Mouse (Mus musculus): ENCODE measurements at regions not wholly inside any gene's neighbourhood (a gene's known extent, or its start where the extent isn't known, plus 50 kb on each side); places are given as distances from the start of the nearest gene placed in this dataset.

- TF ChIP-seq CTCF (IDR thresholded peaks at IDR 0.05; ENCODE audit: low read depth), result no peak
- no peak for TF ChIP-seq EP300 (IDR thresholded peaks at IDR 0.05; ENCODE audit: low read depth)
Measured at GRCm38 (mm10) chr6:31287176-31287575, 111.4 kb upstream of the Mkln1 start.

All from liver, embryonic 14.5 days (tissue).